Mouse (Mus musculus): ENCODE data around the gene Rhox12.

The Rhox12 gene

GRCm38 (mm10) chrX:38110807-38111206 lies at the start of gene Rhox12:
Gene Rhox12, minus strand, starts transcription at chrX:38110907.
- DNase-seq: no peak

- no peak for DNase-seq
These were observed 48.4 kb upstream of the Rhox12 start for GRCm38 (mm10) chrX:38159097-38159496.

- no peak for DNase-seq
These were observed 10.8 kb upstream of the Rhox12 start for GRCm38 (mm10) chrX:38121478-38121877.

- no peak for DNase-seq
These were observed 10.3 kb upstream of the Rhox12 start, which contains the start of gene Rhox13 for GRCm38 (mm10) chrX:38120982-38121381. Gene Rhox13, plus strand, starts transcription at chrX:38121219.

DNA sequence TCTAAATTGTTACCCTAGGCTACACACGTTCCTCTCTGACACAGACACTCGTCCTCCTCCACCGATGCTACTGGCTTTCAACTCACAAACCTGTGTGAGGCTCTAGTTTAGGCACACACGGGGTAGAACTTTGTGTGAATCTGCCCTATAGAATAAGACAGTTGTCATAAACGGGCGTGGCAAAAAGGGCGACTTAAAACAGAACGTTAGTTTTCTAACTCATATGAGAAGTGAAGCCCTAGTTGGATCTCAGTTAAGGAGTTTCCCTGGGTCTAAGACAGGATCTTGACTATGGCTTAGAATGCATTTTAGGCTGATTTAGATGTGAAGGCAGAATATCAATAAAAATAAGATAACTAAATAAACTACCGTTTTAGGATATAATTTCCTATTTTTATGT lies 25.7 kb downstream of the Rhox12 start, which contains the start of gene Rhox11:
Gene Rhox11, minus strand, starts transcription at position 101 of the 400 bp plus-strand sequence.
- DNase-seq: no peak

GRCm38 (mm10) chrX:38084226-38084625 lies 26.5 kb downstream of the Rhox12 start:
- no peak for DNase-seq

DNA sequence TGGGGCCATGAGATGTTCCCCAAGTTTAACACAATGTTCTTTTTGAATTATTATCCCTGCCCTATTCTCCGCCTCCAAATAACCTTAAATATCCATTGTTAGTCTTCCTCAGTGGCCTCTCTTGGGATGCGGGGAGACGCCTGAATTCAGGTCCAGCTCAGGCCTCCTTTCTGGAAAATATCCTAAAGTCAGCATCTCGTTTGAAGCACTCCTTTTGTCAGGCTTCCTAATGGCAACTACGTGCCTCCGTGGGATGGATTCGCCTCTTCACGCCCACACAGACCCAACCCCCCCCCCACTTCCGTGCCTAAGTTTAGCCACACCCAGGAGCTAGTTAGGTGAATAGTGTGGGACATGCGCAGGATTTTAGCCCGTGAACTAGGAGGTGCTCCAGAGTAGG lies 44.5 kb downstream of the Rhox12 start, which contains the start of gene Rhox10:
Gene Rhox10, plus strand, starts transcription at position 301 of the 400 bp plus-strand sequence.
- DNase-seq: no peak

DNA sequence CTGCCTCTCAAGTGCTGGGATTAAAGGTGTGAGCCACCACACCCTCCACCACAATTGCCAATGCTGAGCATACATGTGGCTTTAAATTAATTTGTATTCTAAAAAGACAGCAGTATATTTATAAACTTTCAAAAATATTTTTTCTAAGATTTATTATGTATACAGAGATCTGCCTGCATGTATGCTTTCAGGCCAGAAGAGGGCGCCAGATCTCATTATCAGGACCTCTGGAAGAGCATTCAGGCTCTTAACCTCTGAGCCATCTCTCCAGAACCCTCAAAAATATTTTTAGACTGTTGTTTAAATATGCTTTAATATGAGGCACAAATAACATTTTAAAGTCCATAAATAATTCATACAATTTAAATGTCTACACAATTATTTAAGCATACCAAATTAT lies 49.2 kb downstream of the Rhox12 start:
- no peak for DNase-seq

Measured in thymus, adult 18-20 months (tissue).